Mouse (Mus musculus) thymus, postnatal 14 days (tissue): ENCODE measurements around the gene Cpt1a.

ENCODE experiments used
- DNase-seq: peaks from one replicate; pipeline ENCODE4 v3.0.0; 2021

Gene Cpt1a

GRCm38 (mm10) chr19:3431066-3431465 is 108.9 kb downstream of the Cpt1a start:
- DNase-seq, result peak; percentile 56

DNA sequence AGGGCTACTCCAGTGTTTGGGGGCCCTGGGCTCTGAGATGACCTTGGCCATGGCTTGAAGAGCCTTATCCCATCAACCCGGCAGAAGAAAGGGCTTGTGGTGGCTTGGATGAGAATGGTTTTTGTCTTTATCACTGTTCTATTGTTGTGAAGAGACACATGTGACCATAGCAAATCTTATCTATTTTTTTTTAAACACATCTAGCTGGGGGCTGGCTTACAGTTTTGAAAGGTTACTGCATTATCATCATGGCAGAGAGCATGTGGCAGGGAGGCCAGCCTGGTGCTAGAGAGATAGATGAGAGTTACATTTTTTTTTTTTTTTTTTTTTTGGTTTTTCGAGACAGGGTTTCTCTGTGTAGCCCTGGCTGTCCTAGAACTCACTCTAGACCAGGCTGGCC is 109.8 kb downstream of the Cpt1a start:
- DNase-seq, result no peak

DNA sequence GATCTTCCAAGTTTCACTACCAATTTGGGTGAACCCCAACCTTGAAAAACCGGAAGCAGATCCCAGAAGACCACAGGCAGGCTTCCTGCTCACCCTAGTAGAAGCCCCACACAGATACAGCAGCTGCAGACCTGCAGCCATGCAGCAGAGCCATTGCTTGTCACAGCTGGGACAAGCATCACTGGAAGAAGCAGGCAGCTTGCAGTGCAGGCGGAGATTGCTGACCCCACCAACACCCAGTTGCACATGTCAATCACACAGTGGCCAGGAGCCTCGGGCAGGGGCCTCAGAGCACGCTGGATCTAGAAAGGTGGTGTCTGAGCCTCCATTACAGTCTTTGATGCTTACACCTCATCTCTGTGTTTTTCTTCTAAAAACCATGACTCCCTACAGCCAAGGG is 112.0 kb downstream of the Cpt1a start:
- no peak for DNase-seq

- no peak for DNase-seq
These were observed 112.5 kb downstream of the Cpt1a start for GRCm38 (mm10) chr19:3434641-3435040.
